Mouse (Mus musculus): ENCODE results near the gene Efemp2.

Gene Efemp2

GRCm38 (mm10) chr19:5503687-5504086 is 29.9 kb downstream of the Efemp2 start, which contains the start of gene 1700020D05Rik:
TSS of gene 1700020D05Rik (minus strand) at chr19:5503787.
- no peak for DNase-seq (ENCODE audit: low read depth)

GRCm38 (mm10) chr19:5510031-5511026 is 36.6 kb downstream of the Efemp2 start, which contains the start of gene Snx32:
TSS of gene Snx32 (minus strand) at chr19:5510538.
- peak; percentile 100 for DNase-seq (ENCODE audit: low read depth)

GRCm38 (mm10) chr19:5511074-5511632 is 37.4 kb downstream of the Efemp2 start:
- DNase-seq (ENCODE audit: low read depth) = no peak

DNA sequence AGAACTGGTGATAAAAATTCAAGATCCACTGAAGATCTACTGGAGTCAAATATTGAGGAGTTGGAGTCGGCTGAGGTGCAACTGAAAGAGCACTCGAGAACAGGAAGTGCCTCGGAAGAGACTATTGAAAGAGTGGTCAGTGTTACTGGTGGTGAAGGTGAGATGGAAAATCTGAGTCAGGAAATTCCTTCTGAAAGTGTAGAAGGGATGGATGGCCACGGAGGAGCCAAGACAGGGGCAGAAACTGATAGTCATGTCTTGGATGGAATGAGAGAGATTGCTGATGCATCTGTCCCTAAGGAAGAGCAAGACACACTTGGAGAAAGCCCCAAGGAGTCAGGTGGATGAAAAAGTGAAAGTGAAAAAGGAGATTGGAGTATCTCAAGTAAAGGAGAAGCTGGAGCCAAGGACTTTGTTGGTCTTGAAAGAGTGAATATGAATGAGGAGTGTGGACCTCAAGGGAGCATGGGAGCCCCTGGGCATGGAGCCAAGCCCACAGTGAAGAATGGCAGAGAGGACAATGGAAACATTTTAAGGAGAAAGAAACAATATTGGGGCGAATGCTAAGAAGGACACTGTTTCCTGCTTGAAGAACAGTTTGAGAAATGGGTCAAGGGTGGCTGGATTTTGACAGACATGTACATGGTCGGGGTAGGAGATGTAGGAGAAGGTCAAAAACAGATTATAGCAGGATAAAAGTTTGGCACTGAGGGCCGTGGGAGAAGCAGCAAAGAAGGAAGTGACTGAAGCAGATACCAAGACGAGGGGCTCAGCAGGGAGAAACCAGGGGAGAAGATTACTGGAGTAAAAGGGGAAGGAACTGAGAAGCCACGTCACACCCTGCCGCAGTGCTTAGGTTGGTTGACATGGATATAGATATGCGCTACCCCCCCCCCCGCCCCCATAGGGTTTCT is 38.6 kb downstream of the Efemp2 start:
- DNase-seq (ENCODE audit: low read depth) = peak; percentile 92

DNA sequence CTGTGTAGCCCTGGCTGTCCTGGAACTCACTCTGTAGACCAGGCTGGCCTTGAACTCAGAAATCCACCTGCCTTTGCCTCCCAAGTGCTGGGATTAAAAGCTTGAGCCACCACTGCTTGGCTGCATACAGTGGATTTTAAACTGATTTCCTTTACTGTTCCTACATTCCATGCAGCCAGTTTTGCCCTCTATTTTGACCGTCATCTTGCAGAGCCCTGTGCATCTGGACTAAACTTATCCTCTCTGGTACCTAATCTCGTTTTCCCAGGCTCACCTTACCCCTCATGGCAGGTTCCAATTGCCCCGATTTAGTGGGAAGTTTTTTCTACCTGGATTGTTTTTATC is 39.2 kb downstream of the Efemp2 start:
- DNase-seq (ENCODE audit: low read depth) = no peak

- DNase-seq (ENCODE audit: low read depth) = peak; percentile 62
Measured at GRCm38 (mm10) chr19:5515840-5516777, 42.4 kb downstream of the Efemp2 start.

DNA sequence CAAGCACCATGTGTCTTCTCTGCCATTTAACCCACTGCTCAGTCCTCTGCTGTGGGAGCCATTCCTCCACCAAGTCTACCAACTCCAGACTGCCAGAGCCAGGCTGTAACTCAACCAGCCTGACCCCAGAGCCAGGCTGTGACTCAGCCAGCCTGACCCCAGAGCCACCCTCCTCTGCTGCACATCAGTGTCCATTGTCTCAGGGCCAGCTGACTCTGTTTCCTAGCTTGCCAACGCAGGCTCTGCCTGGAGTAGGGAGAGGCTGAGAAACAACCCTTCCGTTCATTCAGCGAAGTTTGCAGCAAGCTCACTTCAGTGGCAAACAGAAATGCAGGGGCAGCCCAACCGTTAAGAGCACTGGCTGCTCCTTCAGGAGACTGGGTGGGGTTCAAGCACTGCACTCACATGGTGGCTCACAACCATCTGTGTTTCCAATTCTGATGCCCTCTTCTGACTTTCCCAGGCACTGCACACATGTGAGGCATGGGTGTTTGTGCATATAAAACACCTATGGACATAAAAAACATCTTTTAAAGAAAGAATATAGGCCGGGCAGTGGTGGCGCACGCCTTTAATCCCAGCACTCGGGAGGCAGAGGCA is 43.3 kb downstream of the Efemp2 start:
- DNase-seq (ENCODE audit: low read depth) = no peak

GRCm38 (mm10) chr19:5518721-5519120 is 45.0 kb downstream of the Efemp2 start:
- no peak for DNase-seq (ENCODE audit: low read depth)

DNA sequence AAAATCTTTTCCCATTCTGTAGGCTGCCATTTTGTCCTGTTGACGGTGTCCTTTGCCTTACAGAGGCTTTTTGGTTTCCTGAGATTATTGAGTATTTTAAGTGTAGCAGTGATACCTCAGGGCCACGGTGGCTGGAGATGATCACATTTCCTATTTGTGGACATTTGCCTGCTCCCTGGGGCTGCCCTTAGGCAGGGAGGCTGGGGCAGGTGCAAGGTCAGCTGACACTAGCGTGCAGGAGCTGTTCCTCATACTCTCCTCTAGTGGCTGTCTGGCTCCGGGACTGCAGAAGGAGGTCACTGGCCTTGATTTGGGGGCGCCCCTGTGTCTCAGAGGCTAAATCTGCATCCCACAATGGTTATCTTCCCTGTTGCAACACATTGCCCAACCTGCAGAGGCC is 51.5 kb downstream of the Efemp2 start:
- no peak for DNase-seq (ENCODE audit: low read depth)

- peak; percentile 94 for DNase-seq (ENCODE audit: low read depth)
Measured at GRCm38 (mm10) chr19:5529325-5530137, 55.8 kb downstream of the Efemp2 start.

GRCm38 (mm10) chr19:5530138-5530524 is 56.4 kb downstream of the Efemp2 start:
- DNase-seq (ENCODE audit: low read depth) = no peak

Data from 416B (cell line).